Mouse (Mus musculus): ENCODE data around the gene Slc24a4. TPM values are rescaled to one million over a fixed set of nuclear protein-coding genes. Genes with fewer than 3 reads are reported as not detected.

Gene Slc24a4
- total and polyA plus RNA-seq, 3 experiments, result 0.23 to 0.69 (median 0.34) TPM

DNA sequence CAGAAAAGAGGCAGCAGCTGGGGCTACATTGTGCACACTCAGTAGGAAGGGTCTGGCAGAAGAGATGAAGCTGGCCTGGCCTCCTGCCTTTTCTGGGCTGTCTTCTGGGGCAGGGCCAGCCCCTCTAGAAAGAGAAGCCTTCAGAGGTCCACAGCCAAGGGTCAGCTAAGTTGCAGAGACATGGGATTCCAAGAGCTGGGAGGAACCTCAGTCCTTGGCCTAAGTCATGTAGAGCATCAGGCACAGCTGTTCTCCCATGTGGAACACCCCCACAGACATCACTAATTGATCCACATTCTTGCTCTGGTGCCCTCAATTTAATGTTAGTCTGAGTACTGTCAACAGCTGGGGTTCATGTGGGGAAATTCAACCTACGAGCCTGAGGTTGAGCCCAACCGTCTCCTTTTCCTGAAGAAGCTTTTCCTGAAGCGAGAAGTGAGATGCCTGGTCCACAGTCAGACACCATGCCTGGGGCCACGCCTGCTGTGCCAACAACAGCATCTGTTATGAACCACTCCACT is 174.4 kb downstream of the Slc24a4 start:
- in situ Hi-C loops (cut with MboI; ENCODE audit: low pct_ligation_motif_present, low pct_unique_long_range_greater_than_20kb, low sequenced_read_pairs), result no loop called here
- dilution Hi-C loops (cut with MboI; ENCODE audit: extremely low pct_ligation_motif_present, extremely low pct_unique_long_range_greater_than_20kb, low sequenced_read_pairs), result no loop called here
- no peak overlapping the region for H3K27ac ChIP-seq (ENCODE audit: insufficient read depth, low read depth)
- H3K9me3 ChIP-seq (replicated peaks; ENCODE audit: low read length), result no peaks in the 10 kb centered on the region
- peaks cover 0 to 29% of the 10 kb centered on the region in 2 experiments for H3K36me3 ChIP-seq (replicated peaks in 1 of 2; ENCODE audit: control insufficient read depth in 1 of 2, insufficient read depth in 1 of 2, low read length in 1 of 2)
- no peak overlapping the region for H3K9ac ChIP-seq (ENCODE audit: insufficient read depth, low read depth)
- DNase-seq (ENCODE audit: extremely low read depth), result no peak
- H3K4me3 ChIP-seq (replicated peaks in 1 of 3; ENCODE audit: low read depth in 2 of 3, low read length in 2 of 3, poor library complexity in 1 of 3), result no peak overlapping the region
- no peak for TF ChIP-seq SIN3A (IDR thresholded peaks at IDR 0.05; ENCODE audit: low read length)
- TF ChIP-seq MEF2A (IDR thresholded peaks at IDR 0.05; ENCODE audit: borderline replicate concordance, low read depth, low read length), result no peak
- TF ChIP-seq BHLHE40 (IDR thresholded peaks at IDR 0.05; ENCODE audit: low read depth, low read length), result no peak
- TF ChIP-seq MAZ (IDR thresholded peaks at IDR 0.05; ENCODE audit: low read depth, low read length), result no peak
- TF ChIP-seq MYC (IDR thresholded peaks at IDR 0.05; ENCODE audit: low read depth, low read length), result no peak
- no peak for TF ChIP-seq UBTF (IDR thresholded peaks at IDR 0.05; ENCODE audit: low read depth, low read length)
- no peak for TF ChIP-seq ELF1 (IDR thresholded peaks at IDR 0.05; ENCODE audit: low read depth, low read length)
- no peak for TF ChIP-seq TCF12 (IDR thresholded peaks at IDR 0.05; ENCODE audit: low read depth, low read length)
- no peak for TF ChIP-seq CHD1 (IDR thresholded peaks at IDR 0.05; ENCODE audit: low read depth, low read length)
- no peak for TF ChIP-seq MAX (IDR thresholded peaks at IDR 0.05; ENCODE audit: low read length)
- no peak for TF ChIP-seq CTCF (conservative IDR thresholded peaks at IDR 0.05 in 1 of 2, IDR thresholded peaks at IDR 0.05 in 1 of 2; ENCODE audit: low read depth in 2 of 2, low read length in 2 of 2)
- no peak for TF ChIP-seq RCOR1 (conservative IDR thresholded peaks at IDR 0.05; ENCODE audit: low read depth, low read length)
- TF ChIP-seq HCFC1 (IDR thresholded peaks at IDR 0.05; ENCODE audit: low read depth, low read length), result no peak
- no peak for TF ChIP-seq NELFE (IDR thresholded peaks at IDR 0.05; ENCODE audit: low read depth, low read length)
- TF ChIP-seq POLR2A (IDR thresholded peaks at IDR 0.05; ENCODE audit: low read depth, low read length), result no peak
- no peak for TF ChIP-seq ZC3H11A (IDR thresholded peaks at IDR 0.05; ENCODE audit: low read depth, low read length)
- no peak for TF ChIP-seq ZMIZ1 (IDR thresholded peaks at IDR 0.05; ENCODE audit: low read depth, low read length)
- peaks cover 6 to 16% of the 10 kb centered on the region in 2 experiments; a peak in 1 of 4 replicates for H3K4me1 ChIP-seq (ENCODE audit: control insufficient read depth in 1 of 2, insufficient read depth in 2 of 2)
- H3K79me2 ChIP-seq (replicated peaks; ENCODE audit: control insufficient read depth, extremely low read depth, insufficient read depth, poor library complexity, severe bottlenecking), result no peaks in the 10 kb centered on the region; the same call in 1 of the 2 replicates
- H3K4me2 ChIP-seq (ENCODE audit: insufficient read depth, low read depth, poor library complexity, severe bottlenecking), result no peak overlapping the region
- no peaks in the 10 kb centered on the region for H3K27me3 ChIP-seq (replicated peaks)

DNA sequence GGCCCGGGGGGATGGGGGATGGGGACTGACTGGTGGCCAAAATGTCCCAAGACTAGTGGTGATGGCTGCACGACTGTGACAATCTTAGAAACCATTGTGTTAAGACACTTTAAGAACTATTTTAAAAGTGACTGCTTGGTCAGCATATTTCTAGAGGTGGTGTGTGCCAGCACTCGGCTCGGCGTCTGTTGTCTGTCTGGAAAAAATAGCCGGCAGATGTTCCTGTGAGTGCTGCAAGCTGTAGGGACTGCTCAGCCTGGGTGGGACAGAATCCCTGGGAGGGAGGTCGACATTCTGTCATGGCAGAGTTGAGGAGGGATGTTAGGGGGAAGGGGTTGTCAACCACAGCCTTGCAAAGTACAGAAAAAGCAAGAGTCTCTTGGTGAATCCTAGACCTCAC is 175.3 kb downstream of the Slc24a4 start:
- Histone ChIP-seq H3K79me2 (replicated peaks; ENCODE audit: control insufficient read depth, extremely low read depth, insufficient read depth, poor library complexity, severe bottlenecking) (no peaks in the 10 kb centered on the region; the same call in 1 of the 2 replicates), H3K9ac (ENCODE audit: insufficient read depth, low read depth) (no peak overlapping the region), H3K9me3 (replicated peaks; ENCODE audit: low read length) (no peaks in the 10 kb centered on the region), H3K27me3 (replicated peaks) (no peaks in the 10 kb centered on the region), H3K4me1 (ENCODE audit: control insufficient read depth in 1 of 2, insufficient read depth in 2 of 2) (peaks cover 6 to 16% of the 10 kb centered on the region in 2 experiments; a peak in 2 of 4 replicates), H3K4me2 (ENCODE audit: insufficient read depth, low read depth, poor library complexity, severe bottlenecking) (no peak overlapping the region), H3K4me3 (replicated peaks in 1 of 3; ENCODE audit: low read depth in 2 of 3, low read length in 2 of 3, poor library complexity in 1 of 3) (no peak overlapping the region), H3K27ac (ENCODE audit: insufficient read depth, low read depth) (no peak overlapping the region), H3K36me3 (replicated peaks in 1 of 2; ENCODE audit: control insufficient read depth in 1 of 2, insufficient read depth in 1 of 2, low read length in 1 of 2) (peaks cover 0 to 39% of the 10 kb centered on the region in 2 experiments)
- in situ Hi-C loops (cut with MboI; ENCODE audit: low pct_ligation_motif_present, low pct_unique_long_range_greater_than_20kb, low sequenced_read_pairs), result no loop called here
- DNase-seq (ENCODE audit: extremely low read depth), result no peak
- TF ChIP-seq PAX5 (IDR thresholded peaks at IDR 0.05; ENCODE audit: low read length) (no peak), MAFK (IDR thresholded peaks at IDR 0.05; ENCODE audit: insufficient replicate concordance, low read length) (no peak), MEF2A (IDR thresholded peaks at IDR 0.05; ENCODE audit: borderline replicate concordance, low read depth, low read length) (no peak), HCFC1 (IDR thresholded peaks at IDR 0.05; ENCODE audit: low read depth, low read length) (no peak), GABPA (IDR thresholded peaks at IDR 0.05; ENCODE audit: insufficient replicate concordance, low read depth, low read length) (no peak)
- dilution Hi-C loops (cut with MboI; ENCODE audit: extremely low pct_ligation_motif_present, extremely low pct_unique_long_range_greater_than_20kb, low sequenced_read_pairs), result no loop called here
